Mouse (Mus musculus): ENCODE results near the gene Nudt19. TPM values are rescaled to one million over a fixed set of nuclear protein-coding genes. Genes with fewer than 3 reads are reported as not detected.

The Nudt19 gene
- total RNA-seq, 2 experiments from 2014 or later, result 22.2 to 46.4 TPM

Other genes with a start within 250 kb of the Nudt19 start
- 7.2 and 7.7 TPM in 2 replicates for gene Gpatch1, start 237.9 kb downstream of the Nudt19 start, total RNA-seq (2015)
- gene Gpatch1, start 237.9 kb downstream of the Nudt19 start, total RNA-seq (2017), result 7.2 TPM in 2 replicates
- gene Rhpn2, start 222.1 kb downstream of the Nudt19 start, total RNA-seq (2015), result not detected in 2 replicates
- gene Rhpn2, start 222.1 kb downstream of the Nudt19 start, total RNA-seq (2017), result not detected in 2 replicates
- 10.8 and 12.2 TPM in 2 replicates for gene Faap24, start 159.5 kb downstream of the Nudt19 start, total RNA-seq (2015)
- 5.5 and 11.1 TPM in 2 replicates for gene Faap24, start 159.5 kb downstream of the Nudt19 start, total RNA-seq (2017)
- gene Cep89, start 159.3 kb downstream of the Nudt19 start, total RNA-seq (2015), result 9.6 and 16.9 TPM in 2 replicates
- 5.7 TPM in 2 replicates for gene Cep89, start 159.3 kb downstream of the Nudt19 start, total RNA-seq (2017)
- not detected in 2 replicates for gene Slc7a9, start 107.5 kb downstream of the Nudt19 start, total RNA-seq (2015)
- not detected in 2 replicates for gene Slc7a9, start 107.5 kb downstream of the Nudt19 start, total RNA-seq (2017)
- gene Tdrd12, start 18.6 kb downstream of the Nudt19 start, total RNA-seq (2015), result not detected in 2 replicates
- not detected in 2 replicates for gene Tdrd12, start 18.6 kb downstream of the Nudt19 start, total RNA-seq (2017)
- 0.09 TPM in 1 of 2 replicates, not detected in the other for gene Rgs9bp, start 29.3 kb upstream of the Nudt19 start, total RNA-seq (2015)
- 0.04 and 0.11 TPM in 2 replicates for gene Rgs9bp, start 29.3 kb upstream of the Nudt19 start, total RNA-seq (2017)
- gene Ankrd27, start 29.9 kb upstream of the Nudt19 start, total RNA-seq (2015), result 11.6 and 16.8 TPM in 2 replicates
- 17.0 and 21.4 TPM in 2 replicates for gene Ankrd27, start 29.9 kb upstream of the Nudt19 start, total RNA-seq (2017)
- gene Pdcd5, start 91.2 kb upstream of the Nudt19 start, total RNA-seq (2015), result 76.4 and 86.1 TPM in 2 replicates
- 36.6 and 52.4 TPM in 2 replicates for gene Pdcd5, start 91.2 kb upstream of the Nudt19 start, total RNA-seq (2017)
- gene Dpy19l3, start 198.2 kb upstream of the Nudt19 start, total RNA-seq (2015), result 4.9 and 6.2 TPM in 2 replicates
- 1.3 and 1.7 TPM in 2 replicates for gene Dpy19l3, start 198.2 kb upstream of the Nudt19 start, total RNA-seq (2017)
- 1.4 and 2.8 TPM in 2 replicates for gene Zfp507, start 246.7 kb upstream of the Nudt19 start, total RNA-seq (2015)
- gene Zfp507, start 246.7 kb upstream of the Nudt19 start, total RNA-seq (2017), result 1.4 and 3.7 TPM in 2 replicates

Data from megakaryocyte, adult 5-6 weeks (primary cell).